Mouse (Mus musculus): Measurements from ENCODE around the gene Boll. TPM values are rescaled to one million over a fixed set of nuclear protein-coding genes. Genes with fewer than 3 reads are reported as not detected.

Gene Boll
- polyA plus RNA-seq, 1 experiment = not detected

GRCm38 (mm10) chr1:55201850-55202752 lies 161.2 kb downstream of the Boll start:
- TF ChIP-seq CTCF (IDR thresholded peaks at IDR 0.05; ENCODE audit: borderline replicate concordance, extremely low read depth, insufficient read depth, insufficient read length) = no peak
- no peak for TF ChIP-seq POLR2A (IDR thresholded peaks at IDR 0.05; ENCODE audit: borderline replicate concordance, extremely low read depth, insufficient read depth, insufficient read length, poor library complexity, severe bottlenecking)
- DNase-seq (ENCODE audit: low read depth) = peak; percentile 65

GRCm38 (mm10) chr1:55198719-55199118 lies 164.6 kb downstream of the Boll start:
- DNase-seq (ENCODE audit: low read depth) = peak; percentile 41
- TF ChIP-seq CTCF (IDR thresholded peaks at IDR 0.05; ENCODE audit: borderline replicate concordance, extremely low read depth, insufficient read depth, insufficient read length) = no peak
- TF ChIP-seq POLR2A (IDR thresholded peaks at IDR 0.05; ENCODE audit: borderline replicate concordance, extremely low read depth, insufficient read depth, insufficient read length, poor library complexity, severe bottlenecking) = no peak

Other genes starting within 250 kb of the Boll start
- 57.3 and 58.9 TPM in 2 replicates for gene Mob4, start 232.2 kb downstream of the Boll start, polyA plus RNA-seq (2012; rRNA removed)
- gene Rftn2, start 136.7 kb downstream of the Boll start, polyA plus RNA-seq (2012; rRNA removed) = 8.2 and 8.7 TPM in 2 replicates
- gene Mars2, start 126.3 kb downstream of the Boll start, polyA plus RNA-seq (2012; rRNA removed) = 4.1 and 4.3 TPM in 2 replicates
- gene Plcl1, start 42.5 kb upstream of the Boll start, polyA plus RNA-seq (2012; rRNA removed) = 4.2 and 5.5 TPM in 2 replicates